Mouse (Mus musculus) olfactory bulb, adult 2 months (tissue): ENCODE data around the gene Nexn. TPM values are rescaled to one million over a fixed set of nuclear protein-coding genes. Genes with fewer than 3 reads are reported as not detected.

Source experiments
- H3K27ac ChIP-seq: fragments of 200-500 bp; 2 replicates; pipeline ENCODE4 v1.5.1; 2012; ENCODE audit warnings: low read depth, low read length; ENCODE audit not compliant: insufficient read depth
- H3K4me1 ChIP-seq: fragments of 200-500 bp; 2 replicates; pipeline ENCODE4 v1.6.1; 2012; ENCODE audit warnings: low read length; ENCODE audit not compliant: control insufficient read depth, insufficient read depth
- H3K4me3 ChIP-seq: fragments of 200-500 bp; 2 replicates; pipeline ENCODE4 v1.5.1; 2012; ENCODE audit warnings: mild to moderate bottlenecking, low read depth, low read length, moderate library complexity; ENCODE audit not compliant: insufficient read depth
- CTCF ChIP-seq: fragments of 200-500 bp; IDR thresholded peaks from 2 replicates; pipeline ENCODE4 v1.5.1; 2012; ENCODE audit warnings: low read depth, mild to moderate bottlenecking, low read length, moderate library complexity; ENCODE audit not compliant: insufficient read depth
- POLR2A ChIP-seq: fragments of 200-500 bp; IDR thresholded peaks from 2 replicates; pipeline ENCODE4 v1.6.1; 2012; ENCODE audit warnings: mild to moderate bottlenecking, low read depth, low read length, moderate library complexity; ENCODE audit not compliant: insufficient read depth
- WGBS: fragments of 180-500 bp; shearing (Covaris S2); methylation state at CpG from one replicate; pipeline ENCODE4 v1.1.7; 2018; 5-methylcytosine and 5-hydroxymethylcytosine counted together
- polyA plus RNA-seq: library from polyadenylated mRNA; stranded (reverse); fragments of >200 nt; gene quantifications from 2 replicates; pipeline ENCODE4 v1.2.4, GENCODE M21; 2012; ENCODE audit warnings: low replicate concordance; ENCODE audit not compliant: missing spikeins, insufficient read depth, insufficient read length

Gene Nexn
- polyA plus RNA-seq, 1 experiment = not detected

DNA sequence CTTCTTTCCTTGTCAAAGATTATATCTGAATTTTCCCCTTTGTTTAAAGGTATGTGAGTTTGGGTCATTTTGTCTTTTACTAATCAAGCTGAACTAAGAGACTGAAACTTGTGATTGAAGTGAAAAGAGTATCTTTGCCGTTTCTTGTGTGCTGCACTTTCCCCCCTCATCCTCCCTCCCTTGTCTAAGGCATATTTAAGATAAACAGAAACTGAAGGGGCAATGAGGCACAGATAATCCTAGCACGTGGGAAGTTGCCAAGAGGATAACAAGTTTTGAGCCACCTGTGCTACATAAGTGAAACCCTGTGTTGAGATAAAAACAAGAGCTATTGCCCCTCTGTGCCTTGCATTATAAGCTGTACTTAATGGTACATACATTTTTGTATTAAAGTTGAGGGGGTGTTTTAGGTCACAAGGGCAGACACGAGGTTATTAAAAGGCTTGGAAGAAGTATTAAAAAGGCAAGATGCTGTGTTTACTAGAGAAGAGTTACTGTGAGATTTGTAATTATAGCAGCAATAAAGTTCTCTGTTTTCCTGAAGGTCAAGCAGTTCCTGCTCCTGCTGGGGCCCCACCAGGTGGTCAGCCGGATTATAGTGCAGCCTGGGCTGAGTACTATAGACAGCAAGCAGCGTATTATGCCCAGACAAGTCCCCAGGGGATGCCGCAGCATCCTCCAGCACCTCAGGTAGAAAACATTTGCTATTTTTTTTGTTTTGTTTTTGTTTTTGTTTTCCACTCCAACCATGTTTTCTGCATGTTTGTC is 34.6 kb downstream of the Nexn start:
- TF ChIP-seq CTCF = no peak
- Histone ChIP-seq H3K4me1 (no peaks in the 10 kb centered on the region), H3K4me3 (no peak overlapping the region), H3K27ac (no peak overlapping the region)
- WGBS = 55% methylated on average over 6 of the region's 6 CpGs

DNA sequence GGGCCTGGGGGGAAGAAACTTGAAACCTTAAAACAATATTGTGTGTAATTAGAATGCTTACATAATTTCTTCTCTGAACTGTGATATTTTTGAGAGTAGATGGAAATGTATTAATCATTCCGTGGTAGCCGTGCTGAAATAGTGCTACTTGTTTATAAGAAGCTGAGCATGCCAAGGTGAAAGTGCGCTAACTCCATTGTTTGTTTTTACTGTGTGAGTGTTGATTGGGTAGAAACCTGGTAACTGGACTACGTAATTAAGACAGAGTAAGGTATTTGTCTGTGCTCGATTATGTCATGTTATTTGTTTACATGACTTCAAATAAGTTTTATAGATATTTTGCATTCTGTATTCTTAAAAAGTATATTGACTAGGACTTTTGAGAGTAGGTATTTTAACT is 36.9 kb downstream of the Nexn start:
- Histone ChIP-seq H3K4me1 (peaks cover 2% of the 10 kb centered on the region; the same call in 1 of the 2 replicates), H3K27ac (no peak overlapping the region), H3K4me3 (no peak overlapping the region)
- TF ChIP-seq POLR2A (no peak), CTCF (no peak)
- 85% methylated on average over 5 of the region's 5 CpGs for WGBS

DNA sequence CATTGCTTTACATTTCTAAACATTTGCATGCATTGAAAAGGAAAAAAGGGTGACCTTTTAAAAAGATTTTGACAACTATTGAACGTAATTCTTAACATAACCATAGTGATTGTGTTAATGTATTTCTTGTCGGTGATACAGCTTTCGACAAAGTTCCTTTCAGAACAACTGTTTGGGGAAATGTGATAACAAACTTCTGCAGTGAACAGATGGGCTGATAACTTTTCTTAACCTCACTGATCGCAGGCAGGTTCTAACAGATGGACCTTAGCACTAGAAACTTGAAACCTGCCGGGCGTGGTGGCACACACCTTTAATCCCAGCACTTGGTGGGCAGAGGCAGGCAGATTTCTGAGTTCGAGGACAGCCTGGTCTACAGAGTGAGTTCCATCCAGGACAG is 37.3 kb downstream of the Nexn start:
- 93% methylated on average over 7 of the region's 7 CpGs for WGBS
- peaks cover 2% of the 10 kb centered on the region; the same call in 1 of the 2 replicates for H3K4me1 ChIP-seq
- no peak for TF ChIP-seq CTCF
- no peak for TF ChIP-seq POLR2A
- no peak overlapping the region for H3K27ac ChIP-seq
- no peak overlapping the region for H3K4me3 ChIP-seq

DNA sequence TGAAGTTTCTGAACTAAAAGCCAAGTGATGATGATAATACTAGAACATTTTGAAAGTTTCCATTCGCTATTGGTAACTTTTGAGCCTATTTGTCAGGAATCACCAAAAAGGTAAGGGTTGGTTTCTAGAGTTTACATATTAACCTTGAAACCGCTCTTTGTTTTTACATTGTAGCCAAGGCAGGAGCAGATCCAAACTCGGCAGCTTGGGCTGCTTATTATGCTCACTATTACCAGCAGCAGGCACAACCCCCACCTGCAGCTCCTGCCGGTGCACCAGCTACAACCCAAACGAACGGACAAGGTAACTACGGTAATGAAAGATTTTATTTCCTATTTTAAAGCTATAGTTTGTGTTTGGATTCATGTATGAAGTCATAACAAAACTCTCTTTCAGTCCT is 40.2 kb downstream of the Nexn start:
- no peak for TF ChIP-seq POLR2A
- TF ChIP-seq CTCF = no peak
- H3K4me3 ChIP-seq = no peak overlapping the region
- H3K27ac ChIP-seq = no peak overlapping the region
- H3K4me1 ChIP-seq = peaks cover 2% of the 10 kb centered on the region; the same call in 1 of the 2 replicates
- 79% methylated on average over 7 of the region's 7 CpGs for WGBS

DNA sequence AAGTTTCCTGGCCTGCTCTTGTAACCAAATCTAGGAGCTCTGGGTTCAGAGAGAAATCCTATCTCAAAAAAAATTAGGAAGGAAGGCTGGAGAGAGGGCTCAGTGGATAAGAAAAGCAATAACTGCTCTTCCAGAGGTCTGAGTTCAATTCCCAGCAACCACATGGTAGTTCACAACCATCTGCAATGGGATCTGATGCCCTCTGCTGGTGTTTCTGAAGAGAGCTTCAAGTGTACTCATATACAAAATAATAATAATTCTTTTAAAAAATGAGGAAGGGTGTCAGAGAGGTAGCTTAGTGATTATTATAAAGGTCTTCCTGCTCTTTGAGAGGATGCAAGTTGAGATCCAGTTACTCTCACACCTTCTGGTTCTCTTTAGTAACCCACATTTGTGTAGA is 41.2 kb downstream of the Nexn start:
- peaks cover 2% of the 10 kb centered on the region; the same call in 1 of the 2 replicates for H3K4me1 ChIP-seq
- no peak overlapping the region for H3K4me3 ChIP-seq
- TF ChIP-seq POLR2A (no peak), CTCF (no peak)
- no peak overlapping the region for H3K27ac ChIP-seq

DNA sequence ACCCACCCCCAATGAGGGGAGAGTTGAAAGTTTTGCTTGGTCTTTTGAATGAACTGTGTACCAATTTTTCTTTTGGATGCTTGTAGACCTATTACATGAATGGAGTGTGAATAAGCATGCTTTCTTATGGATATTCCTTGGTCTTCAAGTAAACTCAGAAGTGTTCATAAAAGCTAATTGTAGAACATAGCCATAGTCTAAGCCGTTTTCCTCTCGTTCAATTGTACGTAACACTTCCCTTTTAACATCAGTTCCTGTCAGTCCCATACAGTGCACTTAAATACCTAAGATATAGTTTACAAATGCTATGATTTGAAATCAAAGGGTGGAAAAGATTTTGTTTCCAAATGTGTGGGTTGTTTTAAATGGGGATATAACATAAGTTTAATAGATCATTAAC is 52.7 kb downstream of the Nexn start:
- Histone ChIP-seq H3K4me1 (peaks cover 7% of the 10 kb centered on the region), H3K4me3 (no peak overlapping the region), H3K27ac (no peak overlapping the region)
- TF ChIP-seq POLR2A (no peak), CTCF (no peak)
- whole genome bisulfite sequencing = 20% methylated on average over 3 of the region's 3 CpGs

DNA sequence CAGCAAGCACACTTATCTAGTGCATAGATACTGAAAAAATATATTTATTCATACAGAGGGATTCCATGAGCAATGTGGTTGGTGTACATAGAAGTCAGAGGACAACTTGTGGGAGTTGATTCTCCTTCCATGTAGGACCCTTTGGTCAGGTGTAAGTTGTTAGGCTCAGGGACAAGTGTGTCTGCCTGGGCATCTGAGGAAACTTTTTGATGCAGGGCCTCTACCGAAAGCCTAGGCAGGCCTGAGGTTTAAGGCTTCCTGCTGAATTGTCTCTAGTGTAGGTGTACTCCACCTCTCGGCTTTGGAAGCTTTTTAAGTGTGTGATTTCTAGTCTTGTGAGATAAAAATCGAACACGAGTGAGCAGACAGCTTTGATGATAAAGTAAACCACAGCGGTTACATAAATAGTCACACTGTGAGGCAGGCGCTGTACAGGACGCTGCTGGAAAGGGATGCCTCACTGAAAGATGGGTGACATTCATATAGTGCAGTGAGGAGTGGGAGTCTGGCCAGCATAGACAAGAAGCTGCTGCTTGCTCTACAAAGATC is 54.3 kb downstream of the Nexn start:
- peaks cover 7% of the 10 kb centered on the region for H3K4me1 ChIP-seq
- peak overlapping the region; percentile 17 for H3K4me3 ChIP-seq
- TF ChIP-seq CTCF (no peak), POLR2A (no peak)
- H3K27ac ChIP-seq = no peak overlapping the region
- WGBS = 12% methylated on average over 7 of the region's 7 CpGs

DNA sequence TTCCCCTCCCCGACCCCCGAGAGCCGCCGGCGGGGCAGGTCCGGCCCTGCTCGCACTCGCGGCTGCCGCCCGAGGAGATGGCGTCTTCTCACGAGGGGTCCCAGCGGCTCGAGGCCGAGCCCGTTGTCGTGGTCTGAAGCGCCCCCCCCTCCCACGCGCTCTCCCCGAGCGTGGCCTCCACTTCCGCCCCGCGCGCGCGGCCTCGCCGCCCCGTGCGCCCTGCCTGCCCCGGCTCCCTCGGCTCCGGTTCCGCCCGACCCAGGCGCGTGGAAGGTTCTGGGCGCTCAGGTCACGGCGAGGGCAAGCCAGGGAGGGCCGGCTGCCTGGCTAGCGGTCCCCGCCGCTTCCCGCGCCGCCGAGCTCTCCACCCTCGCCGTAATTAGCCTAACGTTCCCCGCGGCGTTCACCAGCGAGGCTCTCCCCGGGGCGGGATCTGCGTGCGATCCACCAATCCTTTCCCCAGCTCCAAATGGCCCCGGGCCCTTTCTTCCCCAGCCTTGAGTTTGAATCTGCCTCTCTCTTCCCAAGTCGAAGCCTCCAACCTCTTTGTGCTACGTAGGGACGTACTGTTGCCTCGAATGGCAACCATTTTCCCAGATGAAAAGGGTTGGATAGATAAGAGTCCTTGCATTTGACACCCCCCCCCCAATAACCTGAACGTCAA is 55.3 kb downstream of the Nexn start:
- TF ChIP-seq CTCF = no peak
- no peak for TF ChIP-seq POLR2A
- under 1% methylated on average over 65 of the region's 68 CpGs for whole genome bisulfite sequencing
- H3K4me3 ChIP-seq = peak overlapping the region; percentile 93
- H3K27ac ChIP-seq = peak overlapping the region; percentile 97
- H3K4me1 ChIP-seq = peaks cover 7% of the 10 kb centered on the region

DNA sequence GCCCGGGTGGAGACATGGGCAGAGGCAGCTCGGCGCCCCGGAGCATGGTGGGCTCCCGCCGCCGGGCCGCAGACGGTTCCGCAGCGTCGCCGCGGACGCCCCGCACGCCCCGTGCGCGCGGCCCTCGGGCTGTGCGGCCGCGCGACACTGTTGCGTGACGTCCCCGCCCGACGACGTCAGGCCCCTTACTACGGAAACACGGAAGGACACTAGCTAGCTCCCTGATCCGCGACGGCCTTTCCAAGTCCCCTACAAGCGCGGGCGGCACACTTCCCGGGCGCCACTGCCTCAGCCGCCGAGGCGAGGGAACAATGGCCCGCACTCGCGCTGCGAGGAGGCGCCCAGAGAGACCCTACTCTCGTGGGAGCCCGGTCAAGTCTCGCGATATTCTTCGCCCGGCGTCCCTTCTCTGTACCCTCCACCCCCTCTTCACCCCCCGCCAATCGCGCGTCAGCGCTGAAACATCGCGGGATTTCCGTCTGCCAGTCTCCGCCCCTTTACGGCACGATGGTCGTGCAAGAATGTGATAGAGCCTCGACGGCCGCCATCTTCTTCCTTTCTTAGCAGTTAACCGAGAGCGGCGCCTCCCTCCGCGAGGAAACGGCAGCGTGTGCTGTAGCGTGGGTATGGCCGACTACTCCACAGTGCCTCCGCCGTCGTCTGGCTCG is 56.0 kb downstream of the Nexn start, which contains the start of the genes Dnajb4 and Fubp1:
Dnajb4 (minus strand) TSS at position 336 of the 668 bp plus-strand sequence.
Fubp1 (plus strand) TSS at position 456 of the 668 bp plus-strand sequence.
- under 1% methylated on average over 85 of the region's 85 CpGs for WGBS
- H3K27ac ChIP-seq = peak within 1 kb of the TSS; percentile 98
- peaks cover 7% of the 10 kb centered on the region for H3K4me1 ChIP-seq
- TF ChIP-seq CTCF (no peak), POLR2A (peak; percentile 99)
- peak within 1 kb of the TSS; percentile 93 for H3K4me3 ChIP-seq
